Mouse (Mus musculus) heart, adult 9 months (tissue): ENCODE data around the gene Slc19a2.

Experiments used
- DNase-seq, 2 experiments: peaks; one replicate each; pipeline ENCODE4 v3.0.0; 2022; ENCODE audit warnings: low spot score in 2 of 2

The Slc19a2 gene

DNA sequence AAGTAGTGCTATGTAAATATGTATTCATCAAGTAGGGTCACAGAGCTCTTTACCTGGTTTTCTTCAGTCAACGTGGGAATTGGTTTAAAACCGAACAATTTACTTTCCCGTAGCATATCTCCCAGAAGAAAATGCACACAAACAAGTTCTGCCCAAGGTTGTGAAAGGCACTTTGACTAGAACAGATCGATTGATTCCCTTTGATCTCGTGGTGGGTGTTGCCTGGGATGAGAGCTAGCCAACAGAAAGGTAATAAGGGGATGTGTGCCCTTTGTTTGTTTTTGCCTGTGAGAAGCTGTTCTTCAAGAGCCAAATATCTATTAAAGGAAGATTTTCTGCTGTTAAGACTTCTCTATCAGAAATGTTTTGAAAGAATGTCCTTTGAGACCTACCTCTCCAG, 3.7 kb downstream of the Slc19a2 start:
- no peak for DNase-seq

DNA sequence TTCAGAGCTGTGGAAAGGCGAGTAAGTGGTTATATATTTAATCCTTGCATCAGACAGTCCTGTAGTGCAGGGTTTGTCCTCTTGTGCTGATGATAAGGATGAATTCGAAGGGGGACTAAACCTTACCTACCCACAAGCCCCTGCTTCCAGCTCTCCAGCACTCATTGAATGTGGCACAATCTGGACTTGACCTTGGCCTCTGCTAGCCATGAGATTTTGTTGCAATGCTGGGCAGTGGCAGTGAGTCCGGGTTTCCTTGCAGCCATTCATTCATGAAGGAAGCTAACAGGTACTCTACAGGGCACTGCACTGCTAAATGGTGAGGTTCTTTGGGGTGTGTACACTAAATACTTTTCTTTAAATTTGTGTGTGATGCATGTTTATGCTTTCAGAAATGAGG, 6.0 kb downstream of the Slc19a2 start:
- no peak for DNase-seq

DNA sequence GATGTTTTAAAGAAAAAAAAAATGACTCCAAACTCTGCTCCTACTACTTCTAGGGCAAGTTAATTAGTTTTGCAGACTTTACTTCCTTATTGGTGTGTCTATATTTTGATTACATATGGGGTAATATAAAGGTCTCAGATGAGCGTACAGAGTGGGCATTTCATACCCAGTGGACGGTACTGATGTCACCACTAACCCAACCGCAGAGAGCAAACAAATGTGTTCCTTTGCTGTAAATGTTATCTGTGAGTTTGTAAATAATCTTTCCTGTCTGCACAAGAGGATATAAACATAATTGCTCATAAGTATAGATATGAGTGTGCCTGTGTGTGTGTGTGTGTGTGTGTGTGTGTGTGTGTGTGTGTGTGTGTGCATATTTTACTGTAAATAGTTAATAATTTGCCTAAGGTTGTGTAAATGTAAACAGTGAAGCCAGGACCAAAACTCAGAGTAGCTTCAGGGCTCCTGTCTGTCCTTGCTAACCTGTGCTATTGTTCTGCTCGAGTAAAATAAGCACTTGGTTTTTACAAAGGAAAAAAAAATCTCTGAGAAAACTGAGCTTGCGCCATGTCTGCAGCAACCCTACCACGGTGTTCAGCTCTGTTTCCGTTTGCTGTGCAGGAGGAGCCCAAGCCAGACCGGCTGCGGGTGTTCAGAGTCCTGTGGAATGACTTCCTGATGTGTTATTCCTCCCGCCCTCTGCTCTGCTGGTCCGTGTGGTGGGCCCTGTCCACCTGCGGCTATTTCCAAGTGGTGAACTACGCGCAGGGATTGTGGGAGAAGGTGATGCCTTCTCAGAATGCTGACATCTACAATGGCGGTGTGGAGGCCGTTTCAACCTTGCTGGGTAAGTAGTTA, 11.6 kb downstream of the Slc19a2 start:
- no peak for DNase-seq

DNA sequence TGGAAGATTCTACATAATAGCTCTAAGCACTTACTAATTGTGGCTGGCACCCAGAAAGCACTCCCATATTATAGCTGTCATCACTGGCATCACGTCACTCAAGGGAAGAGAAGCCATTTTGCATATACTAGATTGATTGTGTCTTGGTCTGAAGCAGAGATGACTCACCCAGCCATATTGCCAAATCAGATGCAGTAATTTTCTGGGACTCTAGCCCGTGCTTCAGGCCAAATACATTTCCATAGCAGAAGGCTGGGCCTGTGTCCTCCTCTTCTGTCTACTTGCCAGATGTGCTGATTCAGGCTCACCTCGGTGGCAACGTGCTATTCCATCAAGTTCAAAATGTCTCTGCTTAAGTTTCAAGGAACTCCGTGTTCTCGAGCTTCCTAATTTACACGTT, 12.7 kb downstream of the Slc19a2 start:
- DNase-seq: peak; percentile 18 to 44

DNA sequence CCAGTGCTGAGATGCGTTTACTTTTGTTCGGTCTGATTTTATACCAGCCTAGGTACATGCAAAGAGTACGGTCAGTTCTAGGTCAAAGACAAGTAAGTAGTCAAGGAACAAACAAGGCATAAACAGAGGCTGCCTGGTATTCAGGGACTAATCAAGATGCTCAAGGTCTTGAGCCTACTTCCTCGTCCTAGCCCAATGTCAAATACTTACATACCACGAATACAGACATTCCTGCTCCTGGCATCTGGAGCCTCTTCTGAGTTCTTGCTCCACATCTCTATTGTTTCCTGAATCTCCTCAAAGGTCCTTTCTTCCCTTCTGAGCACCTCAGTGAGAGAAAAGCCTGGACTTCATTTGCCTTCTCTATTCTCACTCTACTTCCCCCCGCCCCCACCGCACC, 22.1 kb downstream of the Slc19a2 start:
- no peak for DNase-seq

DNA sequence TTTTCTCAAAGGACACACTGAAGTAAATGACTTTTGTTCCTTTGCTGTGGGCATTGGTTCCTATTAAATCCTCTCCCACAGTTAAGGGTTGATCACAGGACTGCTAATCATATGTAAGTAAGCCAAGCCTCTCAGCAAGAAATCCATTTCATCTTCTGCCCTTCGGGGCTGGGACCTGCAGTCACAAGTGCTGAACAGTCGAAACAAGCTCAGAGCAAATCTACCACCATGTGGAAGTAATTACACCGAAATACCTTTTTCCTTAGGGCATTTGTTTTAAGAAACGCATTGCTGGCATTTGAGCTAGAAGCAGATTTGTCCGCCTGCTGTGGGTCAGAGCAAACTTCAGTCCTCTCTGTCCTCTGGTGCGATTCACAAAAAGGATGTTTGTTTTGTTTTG, 24.8 kb downstream of the Slc19a2 start:
- DNase-seq: no peak

DNA sequence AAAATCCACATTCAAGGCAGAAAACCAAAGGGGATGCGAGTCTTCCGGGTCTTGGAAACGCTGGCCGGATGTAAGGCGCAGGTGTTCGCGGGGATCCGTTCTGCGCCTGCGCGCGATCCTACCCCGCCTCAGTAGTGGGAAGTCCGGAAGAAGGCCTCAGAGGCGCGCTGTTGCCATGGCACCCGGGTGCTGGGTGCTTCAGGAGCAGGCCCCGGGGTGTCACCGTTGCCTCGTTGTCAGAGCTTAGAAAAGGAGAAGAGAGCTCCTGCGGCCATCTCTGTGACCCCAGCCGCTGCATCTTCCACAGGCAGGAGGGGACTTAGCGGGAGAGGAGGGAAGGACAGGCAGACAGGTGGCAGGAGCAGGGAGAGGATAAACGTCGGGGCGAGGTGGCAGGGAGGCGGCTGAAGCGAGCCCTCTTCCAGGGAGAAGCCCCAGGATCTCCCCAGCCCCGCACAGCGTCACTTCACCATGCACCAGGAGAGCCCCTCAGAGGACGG, 26.7 kb downstream of the Slc19a2 start, which contains the start of gene Ccdc181:
Ccdc181 (plus strand) TSS at position 131 of the 500 bp plus-strand sequence.
- DNase-seq: peak; percentile 91 to 92

DNA sequence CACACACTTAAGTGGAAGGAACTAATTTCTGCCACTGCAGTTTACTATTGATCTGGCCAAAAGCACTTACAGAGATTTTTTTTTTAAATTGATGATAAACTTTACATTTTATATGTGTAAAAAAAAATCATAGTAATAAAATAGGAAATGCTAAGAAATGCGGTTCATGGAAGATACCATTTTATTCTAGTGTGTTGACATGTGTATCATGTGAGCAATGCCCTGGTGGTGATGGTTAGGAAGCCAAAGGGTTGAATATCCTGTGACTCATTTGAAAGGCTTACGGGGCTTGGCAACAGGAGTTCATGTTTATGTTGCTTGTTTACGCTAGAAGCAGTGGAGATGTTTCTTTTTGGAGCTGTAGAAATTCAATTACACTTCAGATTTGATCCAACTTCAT, 27.7 kb downstream of the Slc19a2 start:
- DNase-seq: no peak

DNA sequence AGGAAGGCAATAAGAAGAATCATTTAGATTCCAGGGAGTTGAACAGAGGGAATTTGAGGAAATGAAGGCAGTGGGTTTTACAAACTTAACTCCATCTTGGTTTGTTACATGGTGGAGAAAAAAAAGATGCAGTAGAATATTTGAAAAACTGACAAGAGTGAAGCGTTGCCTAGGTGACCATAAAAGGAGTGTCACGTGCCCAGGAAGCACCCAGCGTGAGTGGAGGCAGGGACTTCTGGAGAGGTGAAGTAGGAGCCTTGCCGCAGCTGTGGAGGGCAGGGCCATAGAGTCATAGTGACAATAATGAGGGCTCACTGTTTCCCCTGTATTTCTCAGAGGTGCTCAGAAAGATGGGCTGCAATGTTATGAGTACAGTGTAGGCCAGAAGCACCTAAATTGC, 30.5 kb downstream of the Slc19a2 start:
- DNase-seq: no peak

DNA sequence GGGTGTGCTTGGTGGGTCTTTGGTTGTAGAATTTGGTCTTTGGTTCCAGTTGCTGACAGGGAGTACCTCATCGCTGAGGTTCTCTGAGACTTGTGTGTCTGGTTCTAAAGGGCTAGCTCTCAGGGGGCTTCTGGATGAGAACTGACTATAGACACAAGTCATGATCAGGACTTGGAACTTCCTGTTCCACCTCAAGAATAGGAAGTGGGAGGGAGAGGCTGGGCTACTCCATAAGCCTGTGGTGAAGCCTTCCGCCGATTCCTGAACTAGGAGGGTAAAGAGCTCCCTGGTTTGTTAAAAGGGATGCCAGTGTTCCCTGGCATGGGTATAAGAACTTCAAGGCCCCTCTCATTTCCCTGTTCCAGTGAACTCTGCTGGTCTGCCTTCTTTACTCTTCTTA, 35.2 kb downstream of the Slc19a2 start:
- DNase-seq: no peak

DNA sequence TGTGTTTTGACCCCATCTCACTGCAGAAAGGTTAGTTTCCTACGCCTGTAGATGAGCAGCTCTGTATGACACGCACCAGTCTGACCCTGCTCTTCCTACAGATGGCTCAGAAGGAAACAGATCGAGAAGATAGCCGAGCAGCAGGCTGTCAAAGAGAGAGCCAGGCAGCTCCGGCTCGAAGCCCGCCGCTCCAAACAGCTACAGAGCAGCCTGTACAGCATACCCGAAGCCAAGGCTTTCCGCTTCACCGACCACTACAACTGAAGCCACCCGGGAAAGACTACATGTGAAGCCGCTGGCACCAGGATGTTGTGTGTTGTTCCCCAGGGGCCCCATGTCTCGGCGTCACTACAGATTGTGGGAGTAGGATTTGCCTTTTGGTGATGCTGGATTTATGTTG, 38.6 kb downstream of the Slc19a2 start:
- no peak for DNase-seq

DNA sequence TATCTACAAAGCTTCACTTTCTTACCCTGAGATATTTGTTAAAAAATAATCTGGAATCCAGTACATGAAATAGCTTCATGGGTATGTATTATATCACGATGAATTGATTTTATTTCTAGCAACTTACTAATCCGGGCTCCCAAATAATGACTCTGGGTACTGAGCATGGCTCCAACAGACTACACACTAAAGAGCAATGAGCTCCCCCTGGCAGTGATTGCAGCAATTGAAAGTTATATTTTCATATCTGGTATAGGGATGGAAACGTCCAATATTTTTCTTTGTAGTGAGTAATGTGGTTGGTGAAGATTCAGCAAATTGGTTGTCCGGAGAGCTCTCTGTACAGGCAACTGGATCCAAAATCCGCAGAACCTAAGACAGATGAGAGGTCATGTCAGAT, 43.2 kb downstream of the Slc19a2 start:
- DNase-seq: no peak

DNA sequence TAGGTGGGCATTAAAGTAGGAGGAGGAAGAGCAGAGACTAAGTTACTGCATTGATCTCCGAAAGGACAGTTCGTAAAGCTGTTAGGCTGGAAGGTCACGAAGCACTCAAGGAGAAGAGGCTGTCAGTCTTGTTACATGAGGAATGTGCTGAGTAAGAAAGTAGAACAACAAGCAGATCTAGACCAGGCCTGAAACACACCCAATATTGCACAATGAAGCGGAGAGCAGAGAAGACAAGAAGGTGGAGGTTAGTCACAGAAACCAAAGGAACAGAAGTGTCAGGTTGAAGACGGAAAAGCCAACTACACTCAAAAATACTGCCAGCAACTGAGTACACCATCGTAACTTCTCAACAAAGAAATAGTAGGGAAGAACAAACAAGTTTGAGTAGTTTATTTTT, 45.2 kb downstream of the Slc19a2 start:
- DNase-seq: no peak

DNA sequence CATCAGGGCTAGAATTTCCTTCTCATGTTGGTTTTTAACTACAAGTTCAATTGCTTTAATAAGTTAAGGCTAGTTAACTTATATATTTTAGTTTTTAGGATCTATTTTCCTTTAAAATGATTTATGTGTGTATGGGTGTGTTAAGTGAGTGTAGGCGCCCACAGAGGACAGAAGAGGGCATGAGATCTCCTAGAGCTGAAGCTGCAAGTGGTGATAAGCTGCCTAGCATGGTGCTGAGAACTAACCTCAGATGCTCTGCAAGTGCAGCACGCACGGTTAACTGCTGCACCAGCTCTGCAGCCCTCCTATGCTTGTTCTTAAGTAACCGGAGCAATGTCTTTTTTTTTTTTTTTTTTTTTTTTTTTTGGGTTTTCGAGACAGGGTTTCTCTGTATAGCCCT, 47.6 kb downstream of the Slc19a2 start:
- DNase-seq: no peak

DNA sequence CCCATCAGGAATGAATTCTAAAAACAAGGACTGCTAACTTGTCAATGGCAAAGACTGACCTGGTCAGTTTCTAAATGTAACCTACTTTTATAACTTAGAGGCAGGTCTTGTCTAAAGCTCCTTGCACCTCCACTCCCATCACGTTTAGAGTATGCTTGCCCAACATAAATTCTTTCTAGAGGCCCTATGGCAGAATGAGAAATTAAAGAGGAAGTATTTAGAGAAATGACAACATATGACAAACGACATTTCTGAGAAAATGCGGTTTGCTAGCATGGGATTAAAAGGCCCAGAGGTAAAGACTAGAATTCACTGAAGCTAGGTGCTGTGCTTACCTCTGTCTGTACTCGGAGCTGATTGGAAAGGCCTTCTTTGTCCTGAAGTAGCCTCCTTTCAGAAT, 53.1 kb downstream of the Slc19a2 start:
- DNase-seq: no peak

DNA sequence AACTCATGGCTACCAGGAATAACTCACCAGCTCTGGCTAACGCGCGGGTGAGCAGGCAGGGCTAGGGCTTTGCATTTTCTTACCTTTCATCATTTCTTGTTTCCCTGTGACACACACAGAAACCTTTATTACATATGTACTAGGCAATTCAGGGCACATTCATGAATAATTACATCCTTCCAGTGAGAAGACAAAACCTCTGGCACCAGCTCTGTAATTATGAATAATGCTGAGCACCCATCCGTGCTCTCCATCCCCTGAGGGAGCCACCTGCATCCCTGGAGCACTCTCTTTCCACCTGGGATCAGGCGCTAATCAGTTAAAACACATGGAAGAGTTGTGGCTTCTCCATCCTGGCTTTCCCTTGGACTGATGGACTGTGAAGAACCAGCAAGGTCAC, 55.0 kb downstream of the Slc19a2 start, which contains the start of gene Nme7:
Nme7 (plus strand) TSS at position 301 of the 400 bp plus-strand sequence.
- no peak for DNase-seq

DNA sequence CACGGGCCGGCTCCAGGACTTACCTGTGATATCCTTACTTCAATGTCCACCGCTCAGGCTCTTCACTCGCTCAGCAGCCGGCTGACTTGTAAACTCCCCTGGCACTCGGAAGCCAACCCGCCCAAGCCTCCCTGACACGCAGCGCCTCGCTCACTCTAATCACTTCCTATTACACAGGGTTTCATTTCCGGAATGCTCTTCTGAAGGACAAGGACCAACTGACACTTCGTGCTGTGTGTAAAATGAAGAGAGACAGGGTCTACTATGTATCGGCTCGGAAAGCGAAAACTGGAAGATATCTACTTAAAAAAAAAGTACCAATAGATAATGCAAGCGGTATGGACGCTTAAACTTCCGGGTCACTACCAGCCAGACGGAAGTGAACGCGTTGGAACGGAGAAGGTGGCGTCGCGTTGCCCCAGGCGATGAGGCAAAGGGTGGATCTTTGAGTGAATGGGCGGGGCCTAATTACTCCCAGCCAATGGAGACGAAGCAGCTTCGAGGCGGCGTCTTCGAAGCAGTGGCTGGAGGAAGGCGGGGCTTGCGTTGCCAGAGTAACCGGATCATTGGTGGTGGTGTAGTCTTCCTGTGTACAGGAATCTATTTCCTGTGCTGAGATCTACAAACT, 58.4 kb downstream of the Slc19a2 start, which contains the start of gene Blzf1:
Blzf1 (minus strand) TSS at position 366 of the 628 bp plus-strand sequence.
- DNase-seq: peak; percentile 93 to 96

DNA sequence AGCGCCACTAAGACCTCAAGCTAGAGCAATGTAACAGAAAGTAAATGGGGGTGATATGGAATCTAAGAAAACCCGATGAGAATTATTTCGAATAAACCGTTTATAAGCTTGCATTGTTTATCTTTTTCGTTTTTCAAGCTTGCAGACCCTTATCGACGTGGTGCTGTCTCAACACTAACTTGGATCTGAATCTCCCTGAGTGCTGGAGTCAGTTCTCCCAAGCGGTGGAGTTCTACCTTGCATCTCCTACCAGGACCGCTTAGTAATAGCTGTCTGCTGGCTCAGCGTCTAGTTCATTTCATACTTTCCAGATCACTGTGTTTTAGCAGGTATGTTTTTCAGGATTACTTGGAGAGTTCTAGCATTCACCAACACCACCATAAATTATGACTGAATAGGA, 59.1 kb downstream of the Slc19a2 start:
- DNase-seq: no peak

DNA sequence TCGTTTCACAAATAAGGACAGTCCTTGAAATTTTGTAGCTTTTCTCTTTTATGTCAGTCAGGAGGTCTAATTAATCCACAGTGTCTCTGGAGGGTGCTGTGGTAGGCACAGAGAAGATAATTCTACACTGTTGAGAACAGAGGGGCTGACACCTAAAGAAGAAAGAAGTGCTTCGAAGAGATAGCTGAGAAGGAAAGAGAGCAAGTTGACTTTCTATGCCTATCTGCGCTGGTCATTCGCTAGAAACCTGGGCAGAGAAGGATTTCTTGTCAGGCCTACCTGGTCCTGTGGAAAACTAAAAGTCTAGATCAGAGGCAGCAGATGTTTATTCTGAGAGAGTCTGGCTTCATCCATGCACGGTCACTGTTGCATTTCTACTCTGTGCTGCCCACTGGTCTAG, 65.2 kb downstream of the Slc19a2 start:
- no peak for DNase-seq
